Mouse (Mus musculus): ENCODE measurements at regions not wholly inside any gene's neighbourhood (a gene's known extent, or its start where the extent isn't known, plus 50 kb on each side); places are given as distances from the start of the nearest gene placed in this dataset.

DNA sequence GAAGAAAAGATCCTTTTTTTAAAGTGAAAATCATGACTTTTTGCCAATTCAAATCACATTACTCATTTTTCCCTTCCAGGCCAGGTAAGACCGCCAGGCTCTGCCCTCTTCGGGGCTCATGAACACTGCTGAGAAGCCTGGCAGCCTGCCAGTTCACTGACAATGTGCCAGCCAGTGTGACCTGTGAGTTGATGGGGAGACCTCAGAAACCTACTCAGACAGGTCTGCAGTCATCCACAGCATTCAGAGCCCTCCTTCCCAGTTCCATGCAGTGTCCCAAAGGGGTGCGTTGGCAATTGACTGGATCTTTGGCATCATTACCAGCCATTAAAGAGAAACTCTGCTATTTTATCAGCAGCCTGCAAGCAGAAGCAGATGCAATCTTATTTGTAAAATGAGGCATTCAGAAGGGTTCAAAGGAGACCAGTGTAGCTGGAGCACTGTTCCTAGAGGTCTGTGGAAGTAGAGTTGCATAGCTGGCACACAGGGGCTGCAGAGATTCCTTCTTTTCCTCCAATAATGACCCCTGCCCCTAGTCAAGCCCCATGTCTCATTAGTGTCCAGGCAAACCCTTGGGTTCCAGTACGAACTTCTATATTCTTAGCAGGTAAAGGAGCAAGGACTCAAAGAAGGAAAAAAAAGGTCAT, 384.4 kb downstream of the Rapgef2 start:
- peak; percentile 40 for DNase-seq

DNA sequence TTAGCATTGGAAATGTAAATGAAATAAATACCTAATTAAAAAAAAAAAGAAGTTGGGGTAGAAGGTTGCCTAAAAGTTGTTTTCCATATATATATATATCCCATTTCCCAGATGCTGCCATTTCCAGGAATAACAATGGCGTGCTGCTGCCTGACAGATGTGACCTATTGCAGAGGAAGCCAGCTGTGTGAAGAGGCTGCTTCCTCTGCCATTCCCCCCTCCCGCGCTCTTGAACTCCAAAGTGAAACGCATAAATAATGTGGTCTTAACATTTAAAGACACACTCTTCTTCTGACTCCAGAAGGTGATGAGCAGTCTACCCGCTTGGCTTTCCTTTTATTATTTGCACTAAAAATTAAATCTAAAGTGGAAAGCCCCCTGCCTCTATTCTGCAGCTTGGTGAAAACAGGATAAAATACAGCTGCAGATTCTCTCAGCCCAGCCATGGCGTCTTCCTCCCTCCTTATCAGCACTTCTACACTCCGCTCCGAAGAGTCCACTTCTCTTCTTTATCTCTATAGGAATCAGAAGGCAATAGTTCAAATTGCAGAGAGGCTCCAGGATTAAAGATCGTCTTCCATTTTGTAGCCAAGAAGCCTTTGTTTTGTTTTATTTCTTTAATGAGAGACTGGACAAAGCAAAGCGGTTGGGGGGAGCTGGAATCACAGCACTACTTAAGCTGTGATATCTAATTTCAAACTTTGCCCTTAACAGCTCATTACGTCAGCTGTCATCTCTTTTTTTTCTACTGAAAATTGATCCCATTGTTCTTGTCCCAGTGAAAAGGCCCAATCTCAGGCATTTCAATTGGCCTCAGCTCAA, 385.1 kb downstream of the Rapgef2 start:
- DNase-seq, result no peak

DNA sequence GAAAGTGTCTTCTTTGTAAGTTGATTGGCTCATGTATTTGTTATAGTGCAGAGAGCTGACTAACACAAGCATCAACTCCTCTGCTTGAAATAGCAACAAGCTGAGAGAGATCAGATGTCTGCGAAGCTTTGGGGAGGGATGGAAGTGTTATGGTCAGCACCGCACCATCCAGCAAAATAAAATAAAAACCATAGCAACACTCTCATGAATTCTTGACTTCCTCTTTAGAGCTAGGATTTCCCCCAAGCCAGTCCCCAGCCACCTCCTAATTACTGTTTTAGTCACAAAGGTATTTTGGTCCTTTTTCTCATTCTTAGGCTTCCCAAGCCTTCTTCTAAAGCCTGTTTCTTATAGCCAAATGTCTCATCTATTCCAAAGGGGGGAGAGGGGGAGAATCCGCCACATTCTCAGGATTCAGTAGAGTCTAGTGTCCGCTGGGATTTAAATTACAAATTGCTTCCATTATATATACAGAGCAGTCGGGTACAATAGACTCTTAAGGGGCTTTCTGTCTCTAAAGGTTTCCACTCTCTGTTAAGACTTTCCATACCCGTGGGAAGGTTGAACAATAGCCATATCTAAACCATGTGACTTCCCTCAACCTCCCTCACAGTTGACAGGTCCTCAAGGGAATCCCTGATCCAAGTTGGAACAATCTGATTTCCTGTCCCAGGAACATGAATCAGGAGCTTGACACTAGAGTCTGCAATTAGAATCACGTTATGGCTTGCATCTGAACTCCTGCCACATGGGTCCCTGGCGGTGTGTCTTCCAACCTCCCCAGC, 386.7 kb downstream of the Rapgef2 start:
- DNase-seq, result no peak

DNA sequence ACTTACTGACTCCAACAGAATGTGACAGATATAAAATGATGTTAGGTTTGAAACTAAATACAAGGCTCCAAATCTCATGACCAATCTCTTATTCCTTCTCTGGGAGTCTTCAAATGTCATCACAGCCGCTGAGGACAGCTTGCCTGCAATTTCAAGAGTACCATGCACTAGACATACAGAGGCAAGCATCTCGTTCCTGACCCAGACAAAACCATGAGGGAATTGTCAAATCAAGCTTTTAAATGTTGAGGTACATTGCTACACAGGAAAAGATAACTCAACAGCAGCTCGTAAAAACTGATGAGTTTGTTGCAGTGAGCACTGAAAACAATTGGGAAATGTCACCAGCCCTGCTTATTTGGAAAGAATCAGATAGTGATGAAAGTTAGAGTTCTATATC, 397.0 kb downstream of the Rapgef2 start:
- DNase-seq, result no peak

DNA sequence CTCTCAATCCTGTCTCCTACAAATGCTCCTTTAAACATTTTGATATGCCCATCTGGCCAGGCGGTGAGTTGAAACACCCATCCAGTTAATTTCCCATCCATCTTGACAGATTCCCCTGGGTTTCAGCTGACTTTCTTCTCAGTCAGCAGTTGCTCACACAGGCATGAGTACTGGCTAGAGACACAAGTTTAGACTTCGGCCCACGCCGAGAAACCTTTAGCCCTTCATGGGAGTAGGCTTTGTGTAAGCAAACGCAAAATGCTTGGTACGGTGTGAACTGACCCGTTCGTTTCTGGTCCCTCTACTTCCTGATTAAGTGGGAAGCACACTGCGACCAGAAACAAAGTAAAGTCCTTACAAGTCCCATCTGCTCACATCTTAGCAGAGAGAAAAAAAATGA, 401.6 kb downstream of the Rapgef2 start:
- DNase-seq, result no peak

DNA sequence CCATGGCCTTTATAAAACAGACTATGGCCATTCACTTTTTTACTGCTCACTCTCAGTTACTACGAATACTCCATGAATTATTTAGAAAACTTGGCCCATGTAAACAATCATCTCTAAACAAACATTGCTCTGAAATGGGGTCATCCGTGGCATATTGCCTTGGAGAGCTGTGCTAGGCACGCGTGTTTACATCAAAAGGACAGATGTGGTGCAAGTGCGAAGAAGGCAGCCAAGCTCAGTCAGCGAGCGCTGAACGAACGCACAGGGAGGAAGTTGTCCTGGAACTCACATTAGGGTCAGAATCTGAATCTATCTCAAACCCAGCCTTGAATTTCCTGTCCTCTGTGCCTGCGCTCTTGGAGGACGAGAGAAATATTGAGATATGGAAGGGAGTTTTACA, 402.3 kb downstream of the Rapgef2 start:
- no peak for DNase-seq

DNA sequence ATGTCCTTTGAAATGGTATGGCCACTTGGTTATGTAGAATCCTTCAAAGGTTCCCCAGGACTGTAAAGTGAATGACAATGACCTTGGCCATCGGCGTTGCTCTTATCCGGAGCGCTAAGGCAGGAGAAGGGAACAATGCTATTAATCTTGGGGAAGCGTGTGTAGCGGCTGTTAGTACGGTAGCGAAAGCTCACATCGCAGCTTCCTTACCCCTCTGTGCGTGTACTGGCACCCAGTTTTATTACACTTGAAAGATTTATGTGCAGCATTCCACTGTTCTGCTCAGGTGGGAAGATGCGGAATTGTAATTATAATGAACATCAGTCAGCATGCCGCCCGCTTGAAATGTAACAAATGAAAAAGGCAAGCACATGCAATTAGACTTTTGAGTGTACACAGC, 406.2 kb downstream of the Rapgef2 start:
- no peak for DNase-seq

DNA sequence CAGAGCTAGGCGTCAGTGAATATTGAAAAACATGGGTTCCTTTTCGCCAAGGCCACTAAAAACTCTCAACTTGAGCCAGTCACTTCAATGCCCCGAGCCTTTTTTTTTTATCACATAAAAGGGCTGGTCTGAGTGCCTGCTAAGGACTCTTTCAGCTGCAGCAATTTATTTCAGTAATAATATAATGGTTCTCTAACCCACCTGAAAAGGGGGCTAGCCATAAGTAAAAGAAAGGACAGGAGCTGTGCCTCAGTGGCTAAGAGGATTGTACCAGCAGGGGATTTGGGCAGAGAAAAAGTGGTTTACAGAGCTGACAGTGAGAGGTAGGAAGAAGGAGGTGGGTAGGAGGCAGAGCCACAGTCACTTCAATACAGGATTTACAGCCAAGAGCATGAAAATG, 409.0 kb downstream of the Rapgef2 start:
- no peak for DNase-seq

DNA sequence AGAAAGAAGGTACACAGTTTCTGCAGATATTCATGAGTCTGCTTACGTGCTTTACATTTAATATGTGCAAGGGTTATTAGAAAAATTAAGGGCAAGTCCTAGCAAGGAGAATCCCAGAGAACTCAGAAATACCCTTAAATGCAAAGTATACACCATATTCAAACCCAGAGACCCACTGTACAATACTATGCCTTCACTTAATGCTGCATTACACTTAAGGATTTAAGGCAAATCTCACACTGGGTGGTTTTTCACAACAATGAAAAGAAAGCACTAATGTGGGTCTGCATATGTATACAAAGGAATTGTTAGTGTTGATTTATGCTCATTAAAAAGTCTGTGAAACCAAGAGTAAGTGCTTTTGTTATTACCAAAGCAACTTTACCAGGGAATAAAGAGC, 419.4 kb downstream of the Rapgef2 start:
- no peak for DNase-seq

DNA sequence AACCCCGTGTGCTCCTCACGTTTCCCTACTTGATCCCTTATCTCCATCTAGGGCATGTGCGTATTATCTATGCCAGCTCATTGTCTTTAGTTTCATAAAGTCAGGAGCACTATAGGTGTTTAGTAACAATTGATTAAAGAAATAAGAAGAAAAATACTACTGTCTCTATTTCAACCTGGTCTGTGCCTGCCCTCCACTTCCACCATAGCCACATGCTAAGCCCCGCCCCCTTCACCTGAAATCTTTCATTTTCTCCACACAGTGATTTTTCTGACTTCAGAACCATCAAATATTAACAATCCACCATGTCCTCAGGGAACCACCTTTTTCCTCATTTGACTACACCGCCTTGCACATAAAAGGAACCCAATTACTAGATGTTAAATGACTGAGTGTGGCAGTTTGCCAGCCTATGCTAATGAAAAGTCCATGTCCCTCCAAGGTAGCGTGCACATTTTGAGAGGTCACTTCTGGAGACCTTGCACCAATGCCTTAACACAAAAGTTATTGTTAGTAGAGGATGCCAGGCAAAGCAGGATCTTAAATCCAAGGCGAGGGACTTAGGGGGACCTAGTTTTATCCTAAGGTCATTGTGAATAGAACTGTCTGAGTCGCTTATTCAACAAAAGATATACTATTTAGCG, 420.1 kb downstream of the Rapgef2 start:
- no peak for DNase-seq

DNA sequence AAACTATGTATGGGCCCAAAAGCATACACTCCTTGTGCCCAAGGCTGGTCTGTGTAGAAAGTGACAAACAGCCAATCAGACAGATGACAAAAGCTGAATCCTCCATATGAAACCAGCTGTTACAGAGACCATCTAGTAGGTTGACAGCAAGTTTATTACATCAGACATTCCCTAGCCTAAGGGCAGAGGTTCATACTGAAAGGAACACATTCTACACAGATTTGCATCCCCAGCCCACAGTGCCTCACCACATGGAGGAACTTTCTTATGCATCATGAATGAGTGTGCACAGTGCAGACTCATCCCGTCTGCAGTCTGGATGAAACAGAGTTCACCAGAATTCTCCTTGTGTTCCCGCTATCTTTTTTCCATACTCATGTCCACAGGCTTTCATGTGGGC, 423.3 kb downstream of the Rapgef2 start:
- no peak for DNase-seq

DNA sequence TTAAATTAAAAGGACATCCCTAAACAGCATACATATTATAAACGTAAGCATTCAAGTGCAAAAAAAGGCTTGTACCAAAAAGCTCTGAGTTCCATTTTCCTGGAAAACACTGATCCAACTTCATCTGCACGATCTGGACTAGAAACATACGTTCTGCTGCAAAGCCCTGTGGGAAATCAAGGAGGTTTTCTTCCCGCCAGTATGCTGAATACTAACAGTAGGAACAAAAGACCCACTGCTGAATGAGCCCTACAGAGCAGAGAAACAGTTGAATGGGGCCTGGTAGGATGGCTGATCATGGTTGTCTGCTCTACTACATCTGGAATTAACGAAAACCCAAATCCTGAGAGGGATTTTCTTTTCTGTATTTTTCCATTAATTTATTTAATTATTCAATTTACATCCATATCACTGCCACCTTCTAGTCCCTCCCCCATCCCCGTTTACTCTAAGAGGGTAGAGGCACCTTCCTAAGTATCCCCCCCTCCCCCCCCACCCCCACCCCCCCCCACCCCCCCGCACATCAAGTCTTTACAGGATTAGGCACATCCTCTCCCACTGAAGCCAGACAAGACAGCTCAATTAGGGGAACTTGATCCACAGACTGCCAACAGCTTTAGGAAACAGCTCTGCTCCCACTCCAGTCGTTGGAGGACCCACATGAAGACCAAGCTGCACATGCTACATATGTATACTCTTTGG, 439.5 kb downstream of the Rapgef2 start:
- DNase-seq, result no peak

DNA sequence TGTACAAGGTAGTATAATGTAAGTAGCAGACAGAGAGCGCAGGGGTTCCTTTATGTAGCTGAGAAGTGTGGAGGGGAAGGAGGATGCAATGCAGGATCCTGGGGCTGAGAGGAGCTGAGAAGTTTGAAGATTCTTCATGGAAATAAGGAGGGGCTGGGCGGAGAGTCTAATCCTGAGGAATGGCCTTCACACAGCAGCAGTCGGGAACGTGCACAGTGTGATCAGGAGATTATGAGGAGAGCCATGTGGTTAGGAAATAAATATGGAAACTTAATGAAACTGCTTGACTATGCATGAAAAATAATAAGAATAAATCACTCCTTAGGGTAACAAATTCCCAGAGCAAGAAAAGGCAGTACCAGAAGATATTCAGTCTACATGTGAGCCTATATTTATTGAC, 445.1 kb downstream of the Rapgef2 start:
- DNase-seq, result no peak

DNA sequence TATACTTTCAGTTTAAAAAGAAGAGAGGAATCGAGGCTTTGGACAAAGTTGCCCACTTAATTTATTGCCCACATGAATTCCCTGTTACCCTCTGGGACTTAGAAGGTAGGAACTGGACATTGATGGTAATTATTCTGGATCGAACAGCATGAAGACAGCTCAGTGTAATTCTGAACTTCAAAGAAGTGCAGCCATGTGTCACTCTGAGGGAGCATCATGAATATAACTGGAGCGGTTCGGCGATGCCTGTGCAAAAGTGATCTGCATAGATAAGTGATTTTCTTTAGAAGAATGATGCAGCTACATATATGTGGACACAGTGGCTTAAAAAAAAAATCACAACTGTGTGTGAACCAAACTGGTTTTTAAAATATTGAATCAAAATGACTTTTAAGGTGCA, 449.5 kb downstream of the Rapgef2 start:
- no peak for DNase-seq

DNA sequence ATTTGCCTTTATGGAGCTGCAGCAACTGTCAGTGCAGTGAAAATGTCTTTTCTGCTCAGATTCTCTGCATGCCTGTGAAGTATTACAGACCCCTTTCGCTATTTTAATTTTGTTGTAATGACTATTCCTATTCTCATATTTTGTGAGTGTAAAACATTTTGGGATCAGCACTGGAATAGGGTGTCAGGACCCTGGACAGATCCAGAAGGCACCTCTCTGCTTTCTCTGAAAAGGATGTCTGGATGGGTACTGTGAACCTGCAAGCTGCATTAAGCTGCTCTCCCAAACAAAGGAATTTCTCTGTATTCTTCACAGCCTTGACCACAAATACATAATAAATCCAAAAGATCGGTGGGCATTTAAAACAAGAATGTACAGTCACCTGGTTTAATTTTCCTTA, 460.8 kb downstream of the Rapgef2 start:
- DNase-seq, result peak; percentile 19

DNA sequence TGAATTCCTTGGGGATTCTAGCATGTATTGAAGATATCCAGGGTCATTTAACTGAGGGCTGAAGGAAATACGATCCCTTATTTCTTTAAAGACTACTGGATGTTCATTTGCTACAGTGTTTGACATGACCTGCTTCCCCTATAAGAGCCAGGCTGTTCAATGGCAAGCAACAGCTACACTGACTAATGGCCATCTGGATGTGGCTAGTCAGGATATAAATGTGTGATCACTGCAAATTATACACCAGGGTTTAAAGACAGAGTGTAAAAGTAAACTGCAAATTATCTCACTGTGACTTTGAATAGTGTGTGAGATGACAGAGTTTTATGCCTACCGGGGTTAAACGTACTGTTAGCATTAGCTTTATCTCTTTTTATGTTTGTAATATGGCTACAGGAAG, 473.9 kb downstream of the Rapgef2 start:
- no peak for DNase-seq

DNA sequence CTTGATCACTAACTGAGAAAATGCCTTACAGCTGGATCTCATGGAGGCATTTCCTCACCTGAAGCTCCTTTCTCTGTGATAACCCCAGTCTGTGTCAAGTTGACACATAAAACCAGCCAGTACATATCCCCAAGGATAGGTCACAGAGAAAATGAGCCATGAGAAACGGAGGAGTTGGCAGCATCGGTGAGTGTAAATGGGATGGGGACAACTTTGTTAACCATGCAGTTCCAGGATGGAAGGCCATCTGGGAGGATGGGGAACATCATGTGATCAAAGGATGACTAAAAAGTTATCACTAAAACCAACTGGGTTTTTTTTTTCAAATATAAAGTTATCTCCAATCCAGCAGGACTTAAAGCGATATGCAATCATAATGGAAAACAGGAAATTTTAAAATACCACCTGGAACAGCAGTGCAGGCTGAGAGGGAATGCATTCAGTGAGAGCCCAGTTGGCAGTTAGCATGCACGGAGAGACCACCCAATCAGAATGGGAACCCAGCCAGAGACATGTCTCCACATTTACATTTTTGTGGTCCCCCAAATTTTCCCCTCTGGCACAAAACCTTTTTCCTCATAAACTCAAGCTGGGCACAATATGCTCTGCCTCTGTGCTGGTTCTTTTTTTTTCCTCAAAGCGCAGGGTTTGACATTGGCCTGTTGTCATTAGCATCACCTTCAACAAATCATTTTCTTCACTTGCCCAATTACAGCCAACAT, 475.7 kb downstream of the Rapgef2 start:
- DNase-seq, result no peak

DNA sequence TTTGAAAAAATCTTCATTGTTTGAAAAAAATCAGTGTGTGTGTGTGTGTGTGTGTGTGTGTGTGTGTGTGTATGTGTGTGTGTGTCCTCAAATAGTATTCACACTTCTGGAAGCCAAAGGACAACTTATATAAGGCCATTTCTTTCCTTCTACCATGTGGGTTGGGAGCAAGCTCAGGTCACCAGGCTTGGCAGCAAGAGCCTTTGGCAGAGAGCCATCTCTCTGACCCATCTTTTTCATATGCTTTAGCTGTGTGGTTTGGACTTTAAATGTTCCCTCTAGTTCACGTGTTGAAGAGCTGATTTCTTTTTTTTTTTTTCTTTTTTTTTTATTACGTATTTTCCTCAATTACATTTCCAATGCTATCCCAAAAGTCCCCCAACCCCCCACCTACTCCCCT, 483.1 kb downstream of the Rapgef2 start:
- DNase-seq, result no peak

DNA sequence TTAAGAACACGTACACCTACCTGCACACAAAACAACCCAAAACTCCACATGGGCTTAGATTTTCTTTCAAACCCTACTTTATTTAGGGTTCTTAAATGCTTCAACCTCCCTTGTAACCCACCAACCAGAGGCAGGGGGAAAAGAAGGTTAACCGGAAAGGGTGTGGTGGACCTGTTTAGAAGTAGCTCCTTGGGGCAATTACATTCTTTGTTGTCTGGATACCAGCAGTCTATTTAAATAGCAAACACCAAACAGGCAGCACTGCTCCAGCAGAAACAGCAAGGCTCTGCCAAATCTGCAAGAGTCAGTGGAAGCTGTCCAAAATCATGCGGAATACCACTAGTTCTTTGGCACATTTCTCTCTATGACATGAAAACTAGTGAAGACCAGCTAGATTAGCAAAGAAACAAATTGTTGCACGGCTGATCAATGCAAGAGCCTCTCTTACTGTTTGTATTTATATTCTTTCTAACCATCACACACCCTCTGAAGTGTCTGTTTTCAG, 490.3 kb downstream of the Rapgef2 start:
- DNase-seq, result no peak

DNA sequence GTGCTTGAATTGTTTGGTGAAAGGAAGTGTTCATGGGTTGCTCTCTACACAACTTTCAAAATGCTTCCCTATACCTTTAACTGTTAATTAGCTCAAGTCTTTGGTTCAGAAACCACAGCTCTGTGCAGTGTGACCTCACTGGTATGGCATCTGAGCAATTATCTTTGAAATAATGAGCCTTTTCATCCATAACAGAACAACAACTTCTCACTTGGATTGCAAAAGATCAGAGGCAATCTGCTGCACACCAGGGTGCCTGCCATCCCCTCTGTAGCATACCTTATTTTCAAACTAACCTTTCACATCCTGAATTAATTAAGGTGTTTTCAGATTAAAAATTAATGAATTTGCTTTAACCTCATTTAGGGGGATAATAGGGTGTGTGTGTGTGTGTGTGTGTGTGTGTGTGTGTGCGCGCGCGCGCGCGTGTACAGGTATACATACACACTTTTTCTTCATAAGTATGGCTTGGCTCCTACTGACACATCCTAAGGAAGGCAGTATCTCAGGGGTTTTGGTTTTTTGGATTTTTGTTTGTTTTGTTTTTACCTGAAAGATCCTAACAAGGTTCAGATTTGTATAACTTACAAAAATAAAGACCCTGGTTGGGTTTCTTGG, 493.8 kb downstream of the Rapgef2 start:
- no peak for DNase-seq

DNA sequence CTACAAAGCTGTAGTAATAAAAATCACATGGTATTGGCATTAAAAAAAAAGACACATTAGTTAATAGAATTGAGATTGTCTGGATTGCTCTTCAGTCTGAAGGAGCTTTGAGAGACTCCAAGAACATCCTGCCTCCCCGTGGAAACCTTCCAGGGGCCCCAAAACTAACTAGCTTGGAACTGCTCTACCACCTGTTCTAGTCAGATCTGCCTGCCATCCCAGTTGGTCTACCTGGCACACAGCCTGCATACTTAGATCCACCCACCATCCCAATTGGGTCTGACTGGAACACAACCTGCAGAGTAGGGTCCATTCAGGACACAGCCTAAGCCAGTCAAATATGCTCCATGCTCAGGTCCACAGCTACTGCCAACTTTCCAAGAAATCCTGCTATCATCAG, 503.6 kb downstream of the Rapgef2 start:
- no peak for DNase-seq
